Mouse (Mus musculus): ENCODE results near the gene Grhl3. TPM values are rescaled to one million over a fixed set of nuclear protein-coding genes. Genes with fewer than 3 reads are reported as not detected.
A peak's percentile ranks its signal among the peaks of the same experiment; 100 is the strongest.
"Not testable (repeated sequence)": the region's sequence is repeated elsewhere in the genome, so short reads cannot be mapped to it uniquely, and the experiment has no call there.

Grhl3 gene
- polyA plus RNA-seq (2014; fragmentation: Nextera tagmentation; extraction: Ambion mirVana), result 0.55 and 0.62 TPM in 2 replicates

GRCm38 (mm10) chr4:135573251-135573808 lies at the start of gene Grhl3:
Grhl3 (minus strand) TSS chr4:135573630.
- H3K27ac ChIP-seq (ENCODE audit: low read depth, low read length), result no peak within 1 kb of the TSS
- peak; percentile 41; the same call in 1 of the 2 replicates for ATAC-seq
- peaks cover 16% of the 10 kb centered on the region for H3K27me3 ChIP-seq (replicated peaks; ENCODE audit: control insufficient read depth, insufficient read depth, low read length)
- DNase-seq (ENCODE audit: low spot score), result peak; percentile 48
- no peaks in the 10 kb centered on the region for H3K36me3 ChIP-seq (ENCODE audit: control insufficient read depth, insufficient read depth, low read length)
- peak within 1 kb of the TSS; percentile 27 for H3K4me3 ChIP-seq (ENCODE audit: low read depth, low read length)
- H3K4me1 ChIP-seq (ENCODE audit: control insufficient read depth, insufficient read depth, low read length), result peaks cover 33% of the 10 kb centered on the region
- H3K9me3 ChIP-seq (replicated peaks; ENCODE audit: control insufficient read depth, low read length), result no peaks in the 10 kb centered on the region
- peak within 1 kb of the TSS; percentile 30 for H3K9ac ChIP-seq (ENCODE audit: low read length)
- H3K4me2 ChIP-seq (ENCODE audit: low read length), result peak within 1 kb of the TSS; percentile 57
- WGBS, result under 1% methylated on average over 31 of the region's 31 CpGs

- Histone ChIP-seq H3K36me3 (ENCODE audit: control insufficient read depth, insufficient read depth, low read length) (no peaks in the 10 kb centered on the region), H3K4me2 (ENCODE audit: low read length) (no peak overlapping the region), H3K4me1 (ENCODE audit: control insufficient read depth, insufficient read depth, low read length) (no peaks in the 10 kb centered on the region), H3K4me3 (ENCODE audit: low read depth, low read length) (no peak overlapping the region), H3K9ac (ENCODE audit: low read length) (no peak overlapping the region), H3K27me3 (replicated peaks; ENCODE audit: control insufficient read depth, insufficient read depth, low read length) (no peaks in the 10 kb centered on the region), H3K9me3 (replicated peaks; ENCODE audit: control insufficient read depth, low read length) (no peaks in the 10 kb centered on the region), H3K27ac (ENCODE audit: low read depth, low read length) (no peak overlapping the region)
- no peak for DNase-seq (ENCODE audit: low spot score)
- 93% methylated on average over 10 of the region's 10 CpGs for WGBS
- no peak for ATAC-seq
Measured at GRCm38 (mm10) chr4:135622290-135622689, 48.9 kb upstream of the Grhl3 start.

- ATAC-seq, result no peak
- no peak for DNase-seq (ENCODE audit: low spot score)
- Histone ChIP-seq H3K27me3 (replicated peaks; ENCODE audit: control insufficient read depth, insufficient read depth, low read length) (no peaks in the 10 kb centered on the region), H3K27ac (ENCODE audit: low read depth, low read length) (no peak overlapping the region), H3K9ac (ENCODE audit: low read length) (no peak overlapping the region), H3K4me1 (ENCODE audit: control insufficient read depth, insufficient read depth, low read length) (no peaks in the 10 kb centered on the region), H3K4me3 (ENCODE audit: low read depth, low read length) (no peak overlapping the region), H3K36me3 (ENCODE audit: control insufficient read depth, insufficient read depth, low read length) (no peaks in the 10 kb centered on the region), H3K4me2 (ENCODE audit: low read length) (no peak overlapping the region), H3K9me3 (replicated peaks; ENCODE audit: control insufficient read depth, low read length) (no peaks in the 10 kb centered on the region)
- whole genome bisulfite sequencing, result 96% methylated on average over 3 of the region's 3 CpGs
Measured at GRCm38 (mm10) chr4:135620461-135620860, 47.0 kb upstream of the Grhl3 start.

GRCm38 (mm10) chr4:135617783-135618470 lies 44.5 kb upstream of the Grhl3 start:
- Histone ChIP-seq H3K36me3 (ENCODE audit: control insufficient read depth, insufficient read depth, low read length) (no peaks in the 10 kb centered on the region), H3K4me2 (ENCODE audit: low read length) (no peak overlapping the region), H3K4me3 (ENCODE audit: low read depth, low read length) (no peak overlapping the region), H3K9me3 (replicated peaks; ENCODE audit: control insufficient read depth, low read length) (no peaks in the 10 kb centered on the region), H3K4me1 (ENCODE audit: control insufficient read depth, insufficient read depth, low read length) (no peaks in the 10 kb centered on the region), H3K27me3 (replicated peaks; ENCODE audit: control insufficient read depth, insufficient read depth, low read length) (no peaks in the 10 kb centered on the region), H3K27ac (ENCODE audit: low read depth, low read length) (no peak overlapping the region), H3K9ac (ENCODE audit: low read length) (no peak overlapping the region)
- DNase-seq (ENCODE audit: low spot score) (peak; percentile 15), ATAC-seq (no peak)
- 9% methylated on average over 16 of the region's 16 CpGs for WGBS

GRCm38 (mm10) chr4:135617038-135617437 lies 43.6 kb upstream of the Grhl3 start:
- Histone ChIP-seq H3K4me2 (ENCODE audit: low read length) (no peak overlapping the region), H3K4me1 (ENCODE audit: control insufficient read depth, insufficient read depth, low read length) (no peaks in the 10 kb centered on the region), H3K27ac (ENCODE audit: low read depth, low read length) (no peak overlapping the region), H3K27me3 (replicated peaks; ENCODE audit: control insufficient read depth, insufficient read depth, low read length) (no peaks in the 10 kb centered on the region), H3K4me3 (ENCODE audit: low read depth, low read length) (no peak overlapping the region), H3K9me3 (replicated peaks; ENCODE audit: control insufficient read depth, low read length) (no peaks in the 10 kb centered on the region), H3K36me3 (ENCODE audit: control insufficient read depth, insufficient read depth, low read length) (no peaks in the 10 kb centered on the region), H3K9ac (ENCODE audit: low read length) (no peak overlapping the region)
- 39% methylated on average over 4 of the region's 4 CpGs for WGBS
- DNase-seq (ENCODE audit: low spot score), result no peak
- no peak for ATAC-seq

- H3K9me3 ChIP-seq (replicated peaks; ENCODE audit: control insufficient read depth, low read length); DNase-seq (ENCODE audit: low spot score); ATAC-seq; H3K4me2 ChIP-seq (ENCODE audit: low read length); H3K9ac ChIP-seq (ENCODE audit: low read length); H3K36me3 ChIP-seq (ENCODE audit: control insufficient read depth, insufficient read depth, low read length); H3K4me1 ChIP-seq (ENCODE audit: control insufficient read depth, insufficient read depth, low read length); H3K4me3 ChIP-seq (ENCODE audit: low read depth, low read length); H3K27me3 ChIP-seq (replicated peaks; ENCODE audit: control insufficient read depth, insufficient read depth, low read length); H3K27ac ChIP-seq (ENCODE audit: low read depth, low read length): not testable (repeated sequence)
- WGBS, result 63% methylated on average over 5 of the region's 5 CpGs
Measured at GRCm38 (mm10) chr4:135615307-135615706, 41.9 kb upstream of the Grhl3 start.

- H3K4me3 ChIP-seq (ENCODE audit: low read depth, low read length), result no peak overlapping the region
- 68% methylated on average over 2 of the region's 2 CpGs for WGBS
- DNase-seq (ENCODE audit: low spot score), result no peak
- H3K4me2 ChIP-seq (ENCODE audit: low read length), result no peak overlapping the region
- ATAC-seq, result no peak
- no peak overlapping the region for H3K9ac ChIP-seq (ENCODE audit: low read length)
- H3K4me1 ChIP-seq (ENCODE audit: control insufficient read depth, insufficient read depth, low read length), result no peaks in the 10 kb centered on the region
- H3K36me3 ChIP-seq (ENCODE audit: control insufficient read depth, insufficient read depth, low read length), result no peaks in the 10 kb centered on the region
- no peak overlapping the region for H3K27ac ChIP-seq (ENCODE audit: low read depth, low read length)
- H3K9me3 ChIP-seq (replicated peaks; ENCODE audit: control insufficient read depth, low read length), result peaks cover 11% of the 10 kb centered on the region
- H3K27me3 ChIP-seq (replicated peaks; ENCODE audit: control insufficient read depth, insufficient read depth, low read length), result no peaks in the 10 kb centered on the region
Measured at GRCm38 (mm10) chr4:135609986-135610385, 36.6 kb upstream of the Grhl3 start.

GRCm38 (mm10) chr4:135607979-135608885 lies 34.8 kb upstream of the Grhl3 start:
- Histone ChIP-seq H3K4me3 (ENCODE audit: low read depth, low read length) (no peak overlapping the region), H3K27me3 (replicated peaks; ENCODE audit: control insufficient read depth, insufficient read depth, low read length) (no peaks in the 10 kb centered on the region), H3K4me1 (ENCODE audit: control insufficient read depth, insufficient read depth, low read length) (no peaks in the 10 kb centered on the region), H3K4me2 (ENCODE audit: low read length) (no peak overlapping the region), H3K36me3 (ENCODE audit: control insufficient read depth, insufficient read depth, low read length) (no peaks in the 10 kb centered on the region), H3K9ac (ENCODE audit: low read length) (no peak overlapping the region), H3K9me3 (replicated peaks; ENCODE audit: control insufficient read depth, low read length) (peaks cover 11% of the 10 kb centered on the region), H3K27ac (ENCODE audit: low read depth, low read length) (no peak overlapping the region)
- no peak for ATAC-seq
- WGBS, result 75% methylated on average over 18 of the region's 18 CpGs
- no peak for DNase-seq (ENCODE audit: low spot score)

Measured in forebrain, embryonic 14.5 days (tissue).